Mouse (Mus musculus) kidney, postnatal 10 days (tissue): ENCODE measurements around the gene Kidins220.

Experiments used
- DNase-seq: peaks from one replicate; pipeline ENCODE4 v3.0.0; 2021; ENCODE audit warnings: mixed read lengths

The Kidins220 gene

GRCm38 (mm10) chr12:24974446-24975114, at the start of gene Kidins220:
Kidins220 (plus strand) TSS chr12:24974925.
- peak; percentile 98 for DNase-seq

GRCm38 (mm10) chr12:24925276-24925675, 49.4 kb upstream of the Kidins220 start:
- DNase-seq, result no peak

GRCm38 (mm10) chr12:24925684-24926083, 49.0 kb upstream of the Kidins220 start:
- no peak for DNase-seq

GRCm38 (mm10) chr12:24928051-24928748, 46.5 kb upstream of the Kidins220 start:
- peak; percentile 33 for DNase-seq

GRCm38 (mm10) chr12:24929043-24929442, 45.7 kb upstream of the Kidins220 start:
- no peak for DNase-seq

GRCm38 (mm10) chr12:24930760-24931159, 44.0 kb upstream of the Kidins220 start:
- no peak for DNase-seq

GRCm38 (mm10) chr12:24932120-24932519, 42.6 kb upstream of the Kidins220 start:
- DNase-seq, result no peak

- no peak for DNase-seq
Measured at GRCm38 (mm10) chr12:24933206-24933775, 41.4 kb upstream of the Kidins220 start.

GRCm38 (mm10) chr12:24933996-24934395, 40.7 kb upstream of the Kidins220 start:
- no peak for DNase-seq

- no peak for DNase-seq
Measured at GRCm38 (mm10) chr12:24936281-24936680, 38.4 kb upstream of the Kidins220 start.

- DNase-seq, result no peak
Measured at GRCm38 (mm10) chr12:24939372-24939771, 35.4 kb upstream of the Kidins220 start.

GRCm38 (mm10) chr12:24942619-24943287, 32.0 kb upstream of the Kidins220 start:
- no peak for DNase-seq

- no peak for DNase-seq
Measured at GRCm38 (mm10) chr12:24943427-24943826, 31.3 kb upstream of the Kidins220 start.

- DNase-seq, result no peak
Measured at GRCm38 (mm10) chr12:24944597-24944996, 30.1 kb upstream of the Kidins220 start.

GRCm38 (mm10) chr12:24947065-24947464, 27.7 kb upstream of the Kidins220 start:
- no peak for DNase-seq

GRCm38 (mm10) chr12:24948344-24948743, 26.4 kb upstream of the Kidins220 start:
- DNase-seq, result peak; percentile 62

GRCm38 (mm10) chr12:24950376-24951046, 24.2 kb upstream of the Kidins220 start:
- no peak for DNase-seq

GRCm38 (mm10) chr12:24952147-24952546, 22.6 kb upstream of the Kidins220 start:
- peak; percentile 85 for DNase-seq

- DNase-seq, result no peak
Measured at GRCm38 (mm10) chr12:24955137-24955536, 19.6 kb upstream of the Kidins220 start.

GRCm38 (mm10) chr12:24958526-24958925, 16.2 kb upstream of the Kidins220 start:
- DNase-seq, result no peak

- peak; percentile 28 for DNase-seq
Measured at GRCm38 (mm10) chr12:24961821-24962220, 12.9 kb upstream of the Kidins220 start.

GRCm38 (mm10) chr12:24962362-24962967, 12.3 kb upstream of the Kidins220 start:
- DNase-seq, result peak; percentile 56
